Mouse (Mus musculus) limb, embryonic 11.5 days (tissue): ENCODE measurements around the gene Mllt11. TPM values are rescaled to one million over a fixed set of nuclear protein-coding genes. Genes with fewer than 3 reads are reported as not detected.

ENCODE experiments used
- ATAC-seq: fragments of 200-750 bp; cut with Nextera tagmentation; 2 replicates; pipeline ENCODE4 v1.8.0; 2017; ENCODE audit warnings: low read depth; ENCODE audit not compliant: insufficient number of reproducible peaks, low FRiP score, low TSS enrichment
- DNase-seq: peaks from one replicate; pipeline ENCODE4 v3.0.0-alpha.2; 2015; ENCODE audit warnings: low spot score
- H3K27ac ChIP-seq: fragments of 300-500 bp; sonication (generic); replicated peaks from 2 replicates; pipeline ENCODE4 v1.5.1; 2014; ENCODE audit warnings: low read depth, mild to moderate bottlenecking, low read length
- H3K27me3 ChIP-seq: fragments of 300-500 bp; sonication (generic); 2 replicates; pipeline ENCODE4 v1.6.1; 2014; ENCODE audit warnings: mild to moderate bottlenecking, low read length, mixed read lengths; ENCODE audit not compliant: control insufficient read depth, insufficient read depth
- H3K36me3 ChIP-seq: fragments of 300-500 bp; sonication (generic); 2 replicates; pipeline ENCODE4 v1.6.1; 2014; ENCODE audit warnings: mild to moderate bottlenecking, low read length, moderate library complexity, mixed read lengths; ENCODE audit not compliant: control insufficient read depth, insufficient read depth
- H3K4me1 ChIP-seq: fragments of 300-500 bp; sonication (generic); 2 replicates; pipeline ENCODE4 v1.6.1; 2014; ENCODE audit warnings: low read length, mixed read lengths; ENCODE audit not compliant: control insufficient read depth, insufficient read depth
- H3K4me2 ChIP-seq: fragments of 300-500 bp; sonication (generic); 2 replicates; pipeline ENCODE4 v1.6.1; 2014; ENCODE audit warnings: low read depth, mild to moderate bottlenecking, moderate library complexity; ENCODE audit not compliant: severe bottlenecking
- H3K4me3 ChIP-seq: fragments of 300-500 bp; sonication (generic); 2 replicates; pipeline ENCODE4 v1.5.1; 2014; ENCODE audit warnings: low read depth, low read length
- H3K9ac ChIP-seq: fragments of 300-500 bp; sonication (generic); 2 replicates; pipeline ENCODE4 v1.6.1; 2014; ENCODE audit warnings: mild to moderate bottlenecking, low read length
- H3K9me3 ChIP-seq: fragments of 300-500 bp; sonication (generic); 2 replicates; pipeline ENCODE4 v1.6.1; 2016; ENCODE audit warnings: low read length; ENCODE audit not compliant: control insufficient read depth
- WGBS: fragments of 180-500 bp; shearing (Covaris S2); extraction: QIAGEN DNeasy Blood & Tissue Kit; methylation state at CpG from one replicate; pipeline ENCODE4 v1.1.7; 2014; 5-methylcytosine and 5-hydroxymethylcytosine counted together
- polyA plus RNA-seq: library from polyadenylated mRNA; unstranded; fragments of >200 nt; fragmentation: Nextera tagmentation; extraction: Ambion mirVana; gene quantifications from 2 replicates; pipeline ENCODE4 v1.2.1, GENCODE M21; 2014

Mllt11 gene
- polyA plus RNA-seq, 1 experiment from 2014 or later = 18.2 TPM

- no peak for ATAC-seq
- Histone ChIP-seq H3K4me1 (no peaks in the 10 kb centered on the region), H3K36me3 (peaks cover 22% of the 10 kb centered on the region; the same call in 1 of the 2 replicates), H3K9ac (no peak overlapping the region), H3K27ac (no peak overlapping the region), H3K27me3 (no peaks in the 10 kb centered on the region), H3K4me3 (no peak overlapping the region), H3K9me3 (no peaks in the 10 kb centered on the region), H3K4me2 (no peak overlapping the region)
- 78% methylated on average over 1 of the region's 1 CpGs for WGBS
- DNase-seq = no peak
Measured at GRCm38 (mm10) chr3:95199101-95199500, 32.9 kb downstream of the Mllt11 start.

- Histone ChIP-seq H3K36me3 (peaks cover 14% of the 10 kb centered on the region; the same call in 1 of the 2 replicates), H3K9me3 (no peaks in the 10 kb centered on the region), H3K4me1 (no peaks in the 10 kb centered on the region), H3K27ac (no peak overlapping the region), H3K27me3 (no peaks in the 10 kb centered on the region), H3K4me2 (no peak overlapping the region), H3K9ac (no peak overlapping the region), H3K4me3 (no peak overlapping the region)
- ATAC-seq (no peak), DNase-seq (no peak)
- 94% methylated on average over 2 of the region's 2 CpGs for WGBS
Measured at GRCm38 (mm10) chr3:95195772-95196171, 36.2 kb downstream of the Mllt11 start.

- Histone ChIP-seq H3K36me3 (peaks cover 12% of the 10 kb centered on the region; the same call in 1 of the 2 replicates), H3K27me3 (no peaks in the 10 kb centered on the region), H3K9me3 (no peaks in the 10 kb centered on the region), H3K27ac (no peak overlapping the region), H3K4me3 (no peak overlapping the region), H3K4me2 (no peak overlapping the region), H3K9ac (no peak overlapping the region), H3K4me1 (no peaks in the 10 kb centered on the region)
- no peak for DNase-seq
- WGBS = 84% methylated on average over 6 of the region's 6 CpGs
- ATAC-seq = no peak
Measured at GRCm38 (mm10) chr3:95194721-95195135, 37.2 kb downstream of the Mllt11 start.

- ATAC-seq (no peak), DNase-seq (no peak)
- 89% methylated on average over 6 of the region's 6 CpGs for WGBS
- Histone ChIP-seq H3K9me3 (no peaks in the 10 kb centered on the region), H3K4me1 (no peaks in the 10 kb centered on the region), H3K4me2 (no peak overlapping the region; the same call in 1 of the 2 replicates), H3K4me3 (no peak overlapping the region), H3K9ac (no peak overlapping the region), H3K27ac (no peak overlapping the region), H3K36me3 (peaks cover 11% of the 10 kb centered on the region; the same call in 1 of the 2 replicates), H3K27me3 (no peaks in the 10 kb centered on the region)
Measured at GRCm38 (mm10) chr3:95186888-95187287, 45.1 kb downstream of the Mllt11 start.

GRCm38 (mm10) chr3:95186100-95186499, 45.9 kb downstream of the Mllt11 start:
- DNase-seq (no peak), ATAC-seq (no peak)
- peaks cover 11% of the 10 kb centered on the region; the same call in 1 of the 2 replicates for H3K36me3 ChIP-seq
- no peak overlapping the region for H3K9ac ChIP-seq
- H3K4me1 ChIP-seq = no peaks in the 10 kb centered on the region
- no peaks in the 10 kb centered on the region for H3K27me3 ChIP-seq
- H3K4me2 ChIP-seq = no peak overlapping the region
- no peak overlapping the region for H3K27ac ChIP-seq
- no peaks in the 10 kb centered on the region for H3K9me3 ChIP-seq
- WGBS = 95% methylated on average over 2 of the region's 2 CpGs
- H3K4me3 ChIP-seq = no peak overlapping the region

GRCm38 (mm10) chr3:95184796-95185577, 47.0 kb downstream of the Mllt11 start:
- DNase-seq (no peak), ATAC-seq (no peak)
- Histone ChIP-seq H3K36me3 (peaks cover 11% of the 10 kb centered on the region; the same call in 1 of the 2 replicates), H3K9ac (no peak overlapping the region), H3K27ac (no peak overlapping the region), H3K27me3 (no peaks in the 10 kb centered on the region), H3K4me3 (no peak overlapping the region), H3K4me2 (no peak overlapping the region), H3K9me3 (no peaks in the 10 kb centered on the region), H3K4me1 (no peaks in the 10 kb centered on the region)
- 91% methylated on average over 9 of the region's 9 CpGs for WGBS

GRCm38 (mm10) chr3:95181841-95182240, 50.1 kb downstream of the Mllt11 start:
- H3K27ac ChIP-seq = no peak overlapping the region
- no peaks in the 10 kb centered on the region for H3K9me3 ChIP-seq
- peaks cover under 1% of the 10 kb centered on the region; the same call in 1 of the 2 replicates for H3K36me3 ChIP-seq
- 73% methylated on average over 1 of the region's 1 CpGs for WGBS
- ATAC-seq (no peak), DNase-seq (no peak)
- no peak overlapping the region for H3K4me2 ChIP-seq
- H3K4me3 ChIP-seq = no peak overlapping the region
- no peak overlapping the region for H3K9ac ChIP-seq
- no peaks in the 10 kb centered on the region for H3K27me3 ChIP-seq
- H3K4me1 ChIP-seq = no peaks in the 10 kb centered on the region

- WGBS = 71% methylated on average over 3 of the region's 3 CpGs
- ATAC-seq = no peak
- no peak for DNase-seq
Measured at GRCm38 (mm10) chr3:95179890-95180289, 52.1 kb downstream of the Mllt11 start.

More at GRCm38 (mm10) chr3:95179890-95180289, 52.1 kb downstream of the Mllt11 start:
- no peak overlapping the region for H3K9ac ChIP-seq
- H3K4me3 ChIP-seq = no peak overlapping the region
- no peaks in the 10 kb centered on the region for H3K36me3 ChIP-seq
- no peaks in the 10 kb centered on the region for H3K27me3 ChIP-seq
- no peak overlapping the region for H3K4me2 ChIP-seq
- H3K9me3 ChIP-seq = no peaks in the 10 kb centered on the region
- no peaks in the 10 kb centered on the region for H3K4me1 ChIP-seq
- H3K27ac ChIP-seq = no peak overlapping the region
